Mouse (Mus musculus) gastrocnemius, adult 8-10 months (tissue): ENCODE measurements around the gene Amy2a5. TPM values are rescaled to one million over a fixed set of nuclear protein-coding genes. Genes with fewer than 3 reads are reported as not detected.
"Not testable (repeated sequence)": the region's sequence is repeated elsewhere in the genome, so short reads cannot be mapped to it uniquely, and the experiment has no call there.

Experiments used
- DNase-seq, 2 experiments: peaks; one replicate each; pipeline ENCODE4 v3.0.0; 2022; ENCODE audit warnings: low spot score in 2 of 2
- total RNA-seq, 4 experiments: library from RNA; stranded (reverse); gene quantifications; 2 replicates each; pipeline ENCODE4 v1.2.4; 2022

Amy2a5 gene
- total RNA-seq = not detected

- DNase-seq = not testable (repeated sequence)
These were observed at the start of gene Amy2a5 for GRCm38 (mm10) chr3:113258737-113259136. Gene Amy2a5 (minus strand): TSS chr3:113258837.

- not testable (repeated sequence) for DNase-seq
These were observed 32.7 kb upstream of the Amy2a5 start, which contains the start of gene Amy2a4 for GRCm38 (mm10) chr3:113291349-113291748. Gene Amy2a4 (minus strand): TSS chr3:113291449.

GRCm38 (mm10) chr3:113280285-113280684, 21.6 kb upstream of the Amy2a5 start:
- not testable (repeated sequence) for DNase-seq

GRCm38 (mm10) chr3:113279586-113279985, 20.9 kb upstream of the Amy2a5 start:
- not testable (repeated sequence) for DNase-seq

GRCm38 (mm10) chr3:113227115-113227514, 31.5 kb downstream of the Amy2a5 start:
- no peak for DNase-seq

Other genes with a start within 250 kb of the Amy2a5 start
- not detected for gene Amy2a4, start 32.6 kb upstream of the Amy2a5 start, total RNA-seq
- gene Amy2a3, start 65.2 kb upstream of the Amy2a5 start, total RNA-seq = not detected
- not detected for gene Amy2a2, start 97.8 kb upstream of the Amy2a5 start, total RNA-seq